Mouse (Mus musculus): ENCODE data around the gene Ankrd13b. TPM values are rescaled to one million over a fixed set of nuclear protein-coding genes. Genes with fewer than 3 reads are reported as not detected.
A peak's percentile ranks its signal among the peaks of the same experiment; 100 is the strongest.

Gene Ankrd13b
- polyA plus RNA-seq, 1 experiment from 2014 or later, result 3.0 TPM

GRCm38 (mm10) chr11:77494782-77495181 lies 5.3 kb upstream of the Ankrd13b start:
- H3K4me1 ChIP-seq (replicated peaks; ENCODE audit: control insufficient read depth, insufficient read depth, low read length), result peaks cover 58% of the 10 kb centered on the region
- no peak for ATAC-seq (ENCODE audit: low read depth)
- no peak overlapping the region; the same call in 1 of the 2 replicates for H3K27ac ChIP-seq (ENCODE audit: low read length)
- H3K36me3 ChIP-seq (ENCODE audit: control insufficient read depth, insufficient read depth, low read length), result peaks cover 3% of the 10 kb centered on the region; the same call in 1 of the 2 replicates
- peak overlapping the region; percentile 85 for H3K9ac ChIP-seq (ENCODE audit: low read length)
- peak overlapping the region; percentile 95 for H3K4me2 ChIP-seq (ENCODE audit: low read depth, low read length)
- H3K27me3 ChIP-seq (ENCODE audit: control insufficient read depth, insufficient read depth, low read depth, low read length), result no peaks in the 10 kb centered on the region
- H3K9me3 ChIP-seq (ENCODE audit: control insufficient read depth, low read length), result no peaks in the 10 kb centered on the region
- 55% methylated on average over 6 of the region's 6 CpGs for WGBS
- H3K4me3 ChIP-seq (ENCODE audit: low read length), result peak overlapping the region; percentile 88

GRCm38 (mm10) chr11:77494344-77494676 lies 4.8 kb upstream of the Ankrd13b start:
- H3K4me1 ChIP-seq (replicated peaks; ENCODE audit: control insufficient read depth, insufficient read depth, low read length), result peaks cover 58% of the 10 kb centered on the region
- no peaks in the 10 kb centered on the region for H3K9me3 ChIP-seq (ENCODE audit: control insufficient read depth, low read length)
- no peaks in the 10 kb centered on the region for H3K36me3 ChIP-seq (ENCODE audit: control insufficient read depth, insufficient read depth, low read length)
- H3K9ac ChIP-seq (ENCODE audit: low read length), result peak overlapping the region; percentile 85
- H3K4me3 ChIP-seq (ENCODE audit: low read length), result peak overlapping the region; percentile 88
- ATAC-seq (ENCODE audit: low read depth), result no peak
- 18% methylated on average over 4 of the region's 4 CpGs for WGBS
- no peaks in the 10 kb centered on the region for H3K27me3 ChIP-seq (ENCODE audit: control insufficient read depth, insufficient read depth, low read depth, low read length)
- H3K4me2 ChIP-seq (ENCODE audit: low read depth, low read length), result peak overlapping the region; percentile 95
- peak overlapping the region; percentile 62 for H3K27ac ChIP-seq (ENCODE audit: low read length)

- peak within 1 kb of the TSS; percentile 95 for H3K4me2 ChIP-seq (ENCODE audit: low read depth, low read length)
- H3K27me3 ChIP-seq (ENCODE audit: control insufficient read depth, insufficient read depth, low read depth, low read length), result no peaks in the 10 kb centered on the region
- peak within 1 kb of the TSS; percentile 85 for H3K9ac ChIP-seq (ENCODE audit: low read length)
- peak within 1 kb of the TSS; percentile 87 for H3K27ac ChIP-seq (ENCODE audit: low read length)
- peak within 1 kb of the TSS; percentile 88 for H3K4me3 ChIP-seq (ENCODE audit: low read length)
- no peaks in the 10 kb centered on the region for H3K36me3 ChIP-seq (ENCODE audit: control insufficient read depth, insufficient read depth, low read length)
- peak; percentile 1; the same call in 1 of the 2 replicates for ATAC-seq (ENCODE audit: low read depth)
- H3K4me1 ChIP-seq (replicated peaks; ENCODE audit: control insufficient read depth, insufficient read depth, low read length), result peaks cover 62% of the 10 kb centered on the region
- no peaks in the 10 kb centered on the region for H3K9me3 ChIP-seq (ENCODE audit: control insufficient read depth, low read length)
- under 1% methylated on average over 55 of the region's 74 CpGs for WGBS
These were observed 4.2 kb upstream of the Ankrd13b start, which contains the start of gene Git1 for GRCm38 (mm10) chr11:77493512-77494343. Gene Git1, plus strand, starts transcription at chr11:77493562.

GRCm38 (mm10) chr11:77492911-77493332 lies 3.4 kb upstream of the Ankrd13b start:
- H3K9me3 ChIP-seq (ENCODE audit: control insufficient read depth, low read length), result no peaks in the 10 kb centered on the region
- H3K27me3 ChIP-seq (ENCODE audit: control insufficient read depth, insufficient read depth, low read depth, low read length), result no peaks in the 10 kb centered on the region
- H3K4me3 ChIP-seq (ENCODE audit: low read length), result peak overlapping the region; percentile 88
- no peaks in the 10 kb centered on the region for H3K36me3 ChIP-seq (ENCODE audit: control insufficient read depth, insufficient read depth, low read length)
- peak; percentile 74 for ATAC-seq (ENCODE audit: low read depth)
- peak overlapping the region; percentile 88 for H3K4me2 ChIP-seq (ENCODE audit: low read depth, low read length)
- WGBS, result under 1% methylated on average over 21 of the region's 32 CpGs
- peaks cover 62% of the 10 kb centered on the region for H3K4me1 ChIP-seq (replicated peaks; ENCODE audit: control insufficient read depth, insufficient read depth, low read length)
- H3K27ac ChIP-seq (ENCODE audit: low read length), result peak overlapping the region; percentile 87
- H3K9ac ChIP-seq (ENCODE audit: low read length), result peak overlapping the region; percentile 85

- H3K27ac ChIP-seq (ENCODE audit: low read length), result peak overlapping the region; percentile 87
- H3K4me2 ChIP-seq (ENCODE audit: low read depth, low read length), result peak overlapping the region; percentile 88
- no peaks in the 10 kb centered on the region for H3K36me3 ChIP-seq (ENCODE audit: control insufficient read depth, insufficient read depth, low read length)
- no peak for ATAC-seq (ENCODE audit: low read depth)
- under 1% methylated on average over 18 of the region's 18 CpGs for WGBS
- peak overlapping the region; percentile 88 for H3K4me3 ChIP-seq (ENCODE audit: low read length)
- H3K9ac ChIP-seq (ENCODE audit: low read length), result peak overlapping the region; percentile 85
- H3K27me3 ChIP-seq (ENCODE audit: control insufficient read depth, insufficient read depth, low read depth, low read length), result no peaks in the 10 kb centered on the region
- peaks cover 61% of the 10 kb centered on the region for H3K4me1 ChIP-seq (replicated peaks; ENCODE audit: control insufficient read depth, insufficient read depth, low read length)
- no peaks in the 10 kb centered on the region for H3K9me3 ChIP-seq (ENCODE audit: control insufficient read depth, low read length)
These were observed 2.9 kb upstream of the Ankrd13b start for GRCm38 (mm10) chr11:77492311-77492871.

GRCm38 (mm10) chr11:77491502-77492291 lies 2.2 kb upstream of the Ankrd13b start:
- under 1% methylated on average over 23 of the region's 23 CpGs for WGBS
- Histone ChIP-seq H3K27ac (ENCODE audit: low read length) (peak overlapping the region; percentile 87), H3K9me3 (ENCODE audit: control insufficient read depth, low read length) (no peaks in the 10 kb centered on the region), H3K36me3 (ENCODE audit: control insufficient read depth, insufficient read depth, low read length) (no peaks in the 10 kb centered on the region), H3K4me2 (ENCODE audit: low read depth, low read length) (peak overlapping the region; percentile 88), H3K4me1 (replicated peaks; ENCODE audit: control insufficient read depth, insufficient read depth, low read length) (peaks cover 61% of the 10 kb centered on the region), H3K27me3 (ENCODE audit: control insufficient read depth, insufficient read depth, low read depth, low read length) (no peaks in the 10 kb centered on the region), H3K9ac (ENCODE audit: low read length) (peak overlapping the region; percentile 85), H3K4me3 (ENCODE audit: low read length) (peak overlapping the region; percentile 88)
- ATAC-seq (ENCODE audit: low read depth), result peak; percentile 77

- Histone ChIP-seq H3K4me3 (ENCODE audit: low read length) (peak overlapping the region; percentile 88), H3K4me1 (replicated peaks; ENCODE audit: control insufficient read depth, insufficient read depth, low read length) (peaks cover 59% of the 10 kb centered on the region), H3K9ac (ENCODE audit: low read length) (peak overlapping the region; percentile 29), H3K9me3 (ENCODE audit: control insufficient read depth, low read length) (no peaks in the 10 kb centered on the region), H3K27ac (ENCODE audit: low read length) (peak overlapping the region; percentile 87), H3K27me3 (ENCODE audit: control insufficient read depth, insufficient read depth, low read depth, low read length) (no peaks in the 10 kb centered on the region), H3K4me2 (ENCODE audit: low read depth, low read length) (peak overlapping the region; percentile 88), H3K36me3 (ENCODE audit: control insufficient read depth, insufficient read depth, low read length) (no peaks in the 10 kb centered on the region)
- 2% methylated on average over 13 of the region's 13 CpGs for WGBS
- ATAC-seq (ENCODE audit: low read depth), result peak; percentile 73
These were observed 1.6 kb upstream of the Ankrd13b start for GRCm38 (mm10) chr11:77491123-77491501.

- H3K9me3 ChIP-seq (ENCODE audit: control insufficient read depth, low read length), result no peaks in the 10 kb centered on the region
- H3K27ac ChIP-seq (ENCODE audit: low read length), result no peak overlapping the region; the same call in 1 of the 2 replicates
- no peak overlapping the region for H3K4me3 ChIP-seq (ENCODE audit: low read length)
- H3K9ac ChIP-seq (ENCODE audit: low read length), result no peak overlapping the region
- WGBS, result 71% methylated on average over 6 of the region's 6 CpGs
- H3K4me1 ChIP-seq (replicated peaks; ENCODE audit: control insufficient read depth, insufficient read depth, low read length), result peaks cover 63% of the 10 kb centered on the region
- ATAC-seq (ENCODE audit: low read depth), result no peak
- no peaks in the 10 kb centered on the region for H3K27me3 ChIP-seq (ENCODE audit: control insufficient read depth, insufficient read depth, low read depth, low read length)
- H3K4me2 ChIP-seq (ENCODE audit: low read depth, low read length), result peak overlapping the region; percentile 95; the same call in 1 of the 2 replicates
- H3K36me3 ChIP-seq (ENCODE audit: control insufficient read depth, insufficient read depth, low read length), result no peaks in the 10 kb centered on the region
These were observed 973 bp upstream of the Ankrd13b start for GRCm38 (mm10) chr11:77490451-77490850.
